Comparison of ENCODE assay signal across 9 mouse cellular contexts in genomic region chr9:53603384-53603783, GRCm38 (mm10). TPM values are rescaled to one million over a fixed set of nuclear protein-coding genes. Genes with fewer than 3 reads are reported as not detected.
DNase-seq lines count a peak whose midpoint lies in the region; ATAC-seq and TF ChIP-seq lines count a peak whose summit lies in the region.
"Had no signal": no experiment of that assay in that cellular context is flagged by ENCODE, and none has a peak within 500 bp of the region (broad histone marks: within the 10 kb centered on the region; RNA-seq: fewer than 3 reads in every experiment).

No protein-coding gene starts in this region.

- DNase-seq in liver, adult 2 months (ENCODE audit: extremely low read depth, low read depth, low spot score): no peak
- peak; percentile 37 for DNase-seq in T-cell, adult 2 months (ENCODE audit: low spot score)
- peak; percentile 77 for DNase-seq in induced T-regulatory cell, adult 2 months (ENCODE audit: low read depth)
- no peak for DNase-seq in cerebellum, adult 2 months
- DNase-seq in hindbrain, embryonic 10.5 days (ENCODE audit: low spot score): no peak
- no peak for DNase-seq in cerebellum, postnatal 4 days (ENCODE audit: low spot score in 2 of 2)

- H3K27me3 ChIP-seq in liver, adult 2 months (ENCODE audit: control insufficient read depth, insufficient read depth, low read length): no peaks in the 10 kb centered on the region
- no peaks in the 10 kb centered on the region for H3K27me3 ChIP-seq in liver, embryonic 12.5 days (replicated peaks)
- H3K27me3 ChIP-seq in megakaryocyte, embryonic 14.5 days (replicated peaks): no peaks in the 10 kb centered on the region
- no peaks in the 10 kb centered on the region for H3K27me3 ChIP-seq in cerebellum, adult 2 months (ENCODE audit: control insufficient read depth, insufficient read depth, low read length)
- no peaks in the 10 kb centered on the region for H3K27me3 ChIP-seq in hindbrain, embryonic 10.5 days (ENCODE audit: insufficient read depth, poor library complexity, severe bottlenecking)
- H3K27me3 ChIP-seq: lung, embryonic 15.5 days had no signal

- peak overlapping the region; percentile 95 for H3K27ac ChIP-seq in liver, adult 2 months (replicated peaks; ENCODE audit: insufficient read depth, low read depth, low read length)
- H3K27ac ChIP-seq in liver, embryonic 12.5 days: no peak overlapping the region
- no peak overlapping the region for H3K27ac ChIP-seq in cerebellum, adult 2 months (ENCODE audit: insufficient read depth, low read length)
- no peak overlapping the region for H3K27ac ChIP-seq in hindbrain, embryonic 10.5 days
- H3K27ac ChIP-seq: lung, embryonic 15.5 days had no signal

- TF ChIP-seq POLR2A in liver, adult 2 months (IDR thresholded peaks at IDR 0.05; ENCODE audit: extremely low read depth, insufficient read depth, low read length): no peak
- no peak for TF ChIP-seq POLR2A in cerebellum, adult 2 months (IDR thresholded peaks at IDR 0.05; ENCODE audit: borderline replicate concordance, insufficient read depth, low read length)

- H3K4me2 ChIP-seq in liver, embryonic 12.5 days: no peak overlapping the region
- H3K4me2 ChIP-seq: lung, embryonic 15.5 days had no signal

- peaks cover 58% of the 10 kb centered on the region for H3K4me1 ChIP-seq in liver, adult 2 months (ENCODE audit: control insufficient read depth, insufficient read depth, low read length)
- H3K4me1 ChIP-seq in liver, embryonic 12.5 days: peaks cover 26% of the 10 kb centered on the region
- H3K4me1 ChIP-seq in megakaryocyte, embryonic 14.5 days: peaks cover 86% of the 10 kb centered on the region
- H3K4me1 ChIP-seq in cerebellum, adult 2 months (ENCODE audit: control insufficient read depth, insufficient read depth, low read length): peaks cover 9% of the 10 kb centered on the region
- no peaks in the 10 kb centered on the region for H3K4me1 ChIP-seq in hindbrain, embryonic 10.5 days (replicated peaks)

- peaks cover 50% of the 10 kb centered on the region for H3K79me2 ChIP-seq in liver, adult 2 months (ENCODE audit: control insufficient read depth, insufficient read depth, low read length)

- WGBS in liver, adult 2 months: 85% methylated on average over 1 of the region's 1 CpGs
- 57% methylated on average over 1 of the region's 1 CpGs for WGBS in liver, embryonic 12.5 days (ENCODE audit: insufficient replicate concordance)
- WGBS in cerebellum, adult 2 months: 97% methylated on average over 1 of the region's 1 CpGs
- 85% methylated on average over 1 of the region's 1 CpGs for WGBS in hindbrain, embryonic 10.5 days

- no peak overlapping the region for H3K4me3 ChIP-seq in liver, adult 2 months (ENCODE audit: insufficient read depth, low read depth, low read length)
- H3K4me3 ChIP-seq in liver, embryonic 12.5 days: no peak overlapping the region
- H3K4me3 ChIP-seq in megakaryocyte, embryonic 14.5 days (replicated peaks): peak overlapping the region; percentile 85
- H3K4me3 ChIP-seq in cerebellum, adult 2 months (replicated peaks; ENCODE audit: insufficient read depth, low read depth, low read length): no peak overlapping the region
- H3K4me3 ChIP-seq in hindbrain, embryonic 10.5 days: no peak overlapping the region
- H3K4me3 ChIP-seq: lung, embryonic 15.5 days had no signal

- no peaks in the 10 kb centered on the region for H3K9me3 ChIP-seq in liver, embryonic 12.5 days (replicated peaks)
- no peaks in the 10 kb centered on the region for H3K9me3 ChIP-seq in megakaryocyte, embryonic 14.5 days
- H3K9me3 ChIP-seq in hindbrain, embryonic 10.5 days: no peaks in the 10 kb centered on the region
- H3K9me3 ChIP-seq: lung, embryonic 15.5 days had no signal

- no peak for ATAC-seq in liver, embryonic 12.5 days

- no peak for TF ChIP-seq CTCF in liver, adult 2 months (IDR thresholded peaks at IDR 0.05; ENCODE audit: low read depth, low read length)
- no peak for TF ChIP-seq CTCF in cerebellum, adult 2 months (IDR thresholded peaks at IDR 0.05; ENCODE audit: borderline replicate concordance, insufficient read depth, low read depth, low read length)

- peak overlapping the region; percentile 41 for H3K9ac ChIP-seq in liver, adult 2 months (ENCODE audit: low read depth, low read length)
- H3K9ac ChIP-seq in liver, embryonic 12.5 days: no peak overlapping the region
- H3K9ac ChIP-seq: lung, embryonic 15.5 days had no signal

- peaks cover 3% of the 10 kb centered on the region; the same call in 1 of the 2 replicates for H3K36me3 ChIP-seq in liver, adult 2 months (ENCODE audit: control insufficient read depth, insufficient read depth, low read length)
- no peaks in the 10 kb centered on the region for H3K36me3 ChIP-seq in liver, embryonic 12.5 days
- H3K36me3 ChIP-seq in megakaryocyte, embryonic 14.5 days (replicated peaks; ENCODE audit: low read length): peaks cover 60% of the 10 kb centered on the region
- no peaks in the 10 kb centered on the region for H3K36me3 ChIP-seq in hindbrain, embryonic 10.5 days
- H3K36me3 ChIP-seq: lung, embryonic 15.5 days had no signal

RNA-seq across cellular contexts. Expression of gene Acat1, which starts 6.8 kb away (rescaled TPM):
- 285 and 321 TPM in 2 replicates for total RNA-seq in liver, adult 2 months (2014; rRNA removed)
- polyA plus RNA-seq in liver, adult 2 months (2012; rRNA removed): 101 and 143 TPM in 2 replicates
- polyA plus RNA-seq in liver, embryonic 12.5 days (2016; fragmentation: Nextera tagmentation; extraction: Ambion mirVana): 47.9 and 49.4 TPM in 2 replicates
- 34.4 and 110 TPM in 2 replicates for polyA plus RNA-seq in megakaryocyte, embryonic 14.5 days (2012; ENCODE audit: insufficient read depth, low replicate concordance)
- polyA plus RNA-seq in cerebellum, adult 2 months (2012; rRNA removed): 80.2 and 81.6 TPM in 2 replicates
- 33.3 and 47.5 TPM in 2 replicates for polyA plus RNA-seq in hindbrain, embryonic 10.5 days (2016; fragmentation: Nextera tagmentation; extraction: Ambion mirVana)

Comparison
In these comparisons a context has a peak if more than half of its experiments do, and no peak if none do; other contexts are left out.
1. DNase-seq: peak in T-cell, adult 2 months (single experiment) and induced T-regulatory cell, adult 2 months (single experiment); none in liver, adult 2 months (single experiment), cerebellum, adult 2 months (0 of 2), hindbrain, embryonic 10.5 days (single experiment) and cerebellum, postnatal 4 days (0 of 2).